ENCODE assay signal across 20 mouse cellular contexts in the genomic region with DNA sequence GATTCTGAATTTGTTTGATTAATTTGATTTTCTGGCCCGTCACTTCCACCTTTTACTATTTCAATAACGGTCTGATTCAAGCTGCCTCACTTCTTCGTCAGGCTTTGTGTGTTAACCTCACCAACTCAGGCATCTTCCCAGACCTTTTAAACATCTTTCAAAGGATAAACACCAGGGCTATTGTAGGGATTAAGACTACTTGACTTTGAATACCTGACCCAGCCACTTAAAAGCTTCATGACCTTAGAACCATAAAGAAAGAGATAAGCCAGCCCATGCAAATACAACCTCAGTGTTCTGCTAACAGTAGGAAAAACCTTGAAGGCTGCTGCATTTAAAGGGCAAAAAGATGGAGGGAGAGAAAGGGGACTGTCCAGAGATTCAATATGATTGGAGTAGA.
"Had no signal": no experiment of that assay in that cellular context is flagged by ENCODE, and none has a peak within 500 bp of the region (broad histone marks: within the 10 kb centered on the region; RNA-seq: fewer than 3 reads in every experiment).

No protein-coding gene starts in this region.

- H3K4me1 ChIP-seq: lung, embryonic 15.5 days; megakaryocyte, embryonic 14.5 days; midbrain, embryonic 15.5 days; neural tube, embryonic 12.5 days had no signal

- DNase-seq: liver, postnatal 0 days; lung, adult 2 months; lung, postnatal 14 days; lung, postnatal 36 days; retina, postnatal 1 day; right cerebral cortex, adult 18-20 months; right cerebral cortex, postnatal 25 days; right cerebral cortex, postnatal 4 days; spleen, adult 18-20 months; thymus, adult 18-20 months; thymus, postnatal 14 days; thymus, postnatal 36 days had no signal

- H3K27me3 ChIP-seq: lung, embryonic 15.5 days; megakaryocyte, embryonic 14.5 days; midbrain, embryonic 15.5 days; neural tube, embryonic 12.5 days had no signal

- ATAC-seq: liver, postnatal 0 days; lung, postnatal 0 days; midbrain, embryonic 13.5 days; midbrain, embryonic 15.5 days had no signal

- H3K9me3 ChIP-seq: lung, embryonic 15.5 days; midbrain, embryonic 13.5 days; midbrain, embryonic 15.5 days; neural tube, embryonic 12.5 days had no signal

- H3K4me2 ChIP-seq: lung, embryonic 15.5 days; midbrain, embryonic 11.5 days; midbrain, embryonic 13.5 days; midbrain, embryonic 15.5 days; neural tube, embryonic 12.5 days had no signal

- H3K4me3 ChIP-seq: lung, embryonic 15.5 days; megakaryocyte, embryonic 14.5 days; midbrain, embryonic 13.5 days; midbrain, embryonic 15.5 days; neural tube, embryonic 12.5 days had no signal

- H3K9ac ChIP-seq: liver, postnatal 0 days; lung, embryonic 15.5 days; midbrain, embryonic 13.5 days; midbrain, embryonic 15.5 days; neural tube, embryonic 12.5 days had no signal

- H3K27ac ChIP-seq: lung, embryonic 15.5 days; macrophage; midbrain, embryonic 13.5 days; midbrain, embryonic 15.5 days; neural tube, embryonic 12.5 days had no signal

- H3K36me3 ChIP-seq: lung, embryonic 15.5 days; midbrain, embryonic 13.5 days; midbrain, embryonic 15.5 days; neural tube, embryonic 12.5 days had no signal
